Comparison of ENCODE assay signal across 8 mouse cellular contexts in genomic region chr6:28215268-28215954, GRCm38 (mm10).
DNase-seq lines count a peak whose midpoint lies in the region; ATAC-seq and TF ChIP-seq lines count a peak whose summit lies in the region.

No protein-coding gene starts in this region.

- intact Hi-C loops in left cerebral cortex, postnatal 10 days (cut with DNase I) = loop anchor here (5.0 kb wide), 1 partner anchor 207 kb away; the partner anchor contains the start of gene Arf5

- peak; percentile 67 for ATAC-seq in megakaryocyte-erythroid progenitor cell, adult 5-6 weeks (replicated peaks; ENCODE audit: low FRiP score, low TSS enrichment, poor library complexity, severe bottlenecking)

- peak; percentile 75 to 87 for DNase-seq in adrenal gland, adult (ENCODE audit: inconsistent age in 2 of 2, low spot score in 1 of 2)
- peak; percentile 54 to 63 for DNase-seq in gastrocnemius, adult 8-10 months (ENCODE audit: low spot score in 2 of 2)
- peak; percentile 73 for DNase-seq in induced T-regulatory cell, adult 2 months (ENCODE audit: low read depth)
- DNase-seq in left cerebral cortex, postnatal 10 days (ENCODE audit: extremely low spot score in 1 of 2, low spot score in 2 of 2) = peak; percentile 35 to 78
- peak; percentile 70 for DNase-seq in right cerebral cortex, postnatal 4 days
- DNase-seq in MN1 (ENCODE audit: low spot score) = no peak

- H3K27ac ChIP-seq in cortical plate, adult 2 months (ENCODE audit: insufficient read depth, low read length) = peak overlapping the region; percentile 98

- no peak for TF ChIP-seq CTCF in cortical plate, adult 2 months (IDR thresholded peaks at IDR 0.05; ENCODE audit: extremely low read depth, insufficient read depth, low read length)

- no peaks in the 10 kb centered on the region; the same call in 1 of the 2 replicates for H3K4me1 ChIP-seq in cortical plate, adult 2 months (ENCODE audit: control insufficient read depth, insufficient read depth, low read length)

- TF ChIP-seq POLR2A in cortical plate, adult 2 months (IDR thresholded peaks at IDR 0.05; ENCODE audit: extremely low read depth, insufficient read depth, low read length) = peak; percentile 29; the same call in 1 of the 2 replicates

- peak overlapping the region; percentile 78 for H3K4me3 ChIP-seq in cortical plate, adult 2 months (ENCODE audit: insufficient read depth, low read length)
